Mouse (Mus musculus) forebrain, embryonic 13.5 days (tissue): ENCODE measurements at regions not wholly inside any gene's neighbourhood (a gene's known extent, or its start where the extent isn't known, plus 50 kb on each side); places are given as distances from the start of the nearest gene placed in this dataset.
"Not testable (repeated sequence)": the region's sequence is repeated elsewhere in the genome, so short reads cannot be mapped to it uniquely, and the experiment has no call there.

Source experiments
- ATAC-seq: fragments of 200-750 bp; cut with Nextera tagmentation; 2 replicates; pipeline ENCODE4 v1.8.0; 2017
- H3K27ac ChIP-seq: fragments of 300-500 bp; sonication (generic); 2 replicates; pipeline ENCODE4 v1.5.1; 2015; ENCODE audit warnings: inconsistent platforms, mild to moderate bottlenecking, moderate library complexity
- H3K27me3 ChIP-seq: fragments of 300-500 bp; sonication (generic); 2 replicates; pipeline ENCODE4 v1.6.1; 2015; ENCODE audit warnings: mild to moderate bottlenecking, inconsistent platforms
- H3K36me3 ChIP-seq: fragments of 300-500 bp; sonication (generic); 2 replicates; pipeline ENCODE4 v1.6.1; 2015; ENCODE audit warnings: mild to moderate bottlenecking, inconsistent platforms; ENCODE audit not compliant: poor library complexity, severe bottlenecking
- H3K4me1 ChIP-seq: fragments of 300-500 bp; sonication (generic); 2 replicates; pipeline ENCODE4 v1.6.1; 2015; ENCODE audit warnings: inconsistent platforms
- H3K4me2 ChIP-seq: fragments of 300-500 bp; sonication (generic); 2 replicates; pipeline ENCODE4 v1.6.1; 2015; ENCODE audit warnings: inconsistent platforms, mild to moderate bottlenecking, moderate library complexity
- H3K4me3 ChIP-seq: fragments of 300-500 bp; sonication (generic); 2 replicates; pipeline ENCODE4 v1.5.1; 2015; ENCODE audit warnings: mild to moderate bottlenecking, inconsistent platforms
- H3K9ac ChIP-seq: fragments of 300-500 bp; sonication (generic); 2 replicates; pipeline ENCODE4 v1.6.1; 2015; ENCODE audit warnings: mild to moderate bottlenecking, inconsistent platforms
- H3K9me3 ChIP-seq: fragments of 300-500 bp; sonication (generic); replicated peaks from 2 replicates; pipeline ENCODE4 v1.6.1; 2016; ENCODE audit warnings: inconsistent platforms
- WGBS: fragments of 180-500 bp; shearing (Covaris S2); methylation state at CpG from one replicate; pipeline ENCODE4 v1.1.7; 2015; 5-methylcytosine and 5-hydroxymethylcytosine counted together

GRCm38 (mm10) chr7:83450346-83450745 is 134.4 kb upstream of the Tmc3 start:
- WGBS = 51% methylated on average over 3 of the region's 3 CpGs
- Histone ChIP-seq H3K9me3 (no peaks in the 10 kb centered on the region), H3K4me3 (no peak overlapping the region), H3K27ac (no peak overlapping the region), H3K36me3 (no peaks in the 10 kb centered on the region), H3K9ac (no peak overlapping the region), H3K4me1 (peaks cover 3% of the 10 kb centered on the region; the same call in 1 of the 2 replicates), H3K4me2 (no peak overlapping the region), H3K27me3 (no peaks in the 10 kb centered on the region)
- ATAC-seq = peak; percentile 59; the same call in 1 of the 2 replicates

GRCm38 (mm10) chr7:83452309-83452708 is 132.4 kb upstream of the Tmc3 start:
- Histone ChIP-seq H3K27ac (no peak overlapping the region), H3K27me3 (no peaks in the 10 kb centered on the region), H3K4me3 (no peak overlapping the region), H3K36me3 (no peaks in the 10 kb centered on the region), H3K9me3 (no peaks in the 10 kb centered on the region), H3K9ac (no peak overlapping the region), H3K4me1 (peaks cover 3% of the 10 kb centered on the region; the same call in 1 of the 2 replicates), H3K4me2 (no peak overlapping the region)
- ATAC-seq = no peak
- WGBS = 69% methylated on average over 7 of the region's 7 CpGs

- H3K36me3 ChIP-seq = no peaks in the 10 kb centered on the region
- H3K9ac ChIP-seq = no peak overlapping the region
- H3K4me1 ChIP-seq = no peaks in the 10 kb centered on the region
- H3K4me2 ChIP-seq = no peak overlapping the region
- H3K9me3 ChIP-seq = no peaks in the 10 kb centered on the region
- H3K27ac ChIP-seq = no peak overlapping the region
- no peak for ATAC-seq
- no peaks in the 10 kb centered on the region for H3K27me3 ChIP-seq
- H3K4me3 ChIP-seq = no peak overlapping the region
- 79% methylated on average over 3 of the region's 3 CpGs for WGBS
Observed at GRCm38 (mm10) chr7:83459520-83459919, 125.2 kb upstream of the Tmc3 start.

- no peak overlapping the region for H3K4me3 ChIP-seq
- no peaks in the 10 kb centered on the region for H3K36me3 ChIP-seq
- H3K4me1 ChIP-seq = no peaks in the 10 kb centered on the region
- no peak overlapping the region for H3K27ac ChIP-seq
- no peak overlapping the region for H3K4me2 ChIP-seq
- 86% methylated on average over 8 of the region's 8 CpGs for WGBS
- ATAC-seq = no peak
- H3K9ac ChIP-seq = no peak overlapping the region
- H3K9me3 ChIP-seq = no peaks in the 10 kb centered on the region
- H3K27me3 ChIP-seq = no peaks in the 10 kb centered on the region
Observed at GRCm38 (mm10) chr7:83467006-83467405, 117.7 kb upstream of the Tmc3 start.

- WGBS = 90% methylated on average over 4 of the region's 4 CpGs
- H3K36me3 ChIP-seq, H3K4me1 ChIP-seq, H3K9ac ChIP-seq, H3K27me3 ChIP-seq, H3K27ac ChIP-seq, H3K4me2 ChIP-seq, H3K9me3 ChIP-seq, ATAC-seq, H3K4me3 ChIP-seq: not testable (repeated sequence)
Observed at GRCm38 (mm10) chr7:83469856-83470255, 114.9 kb upstream of the Tmc3 start.

- no peak overlapping the region for H3K4me2 ChIP-seq
- WGBS = 99% methylated on average over 2 of the region's 2 CpGs
- H3K9ac ChIP-seq = no peak overlapping the region
- no peak overlapping the region for H3K4me3 ChIP-seq
- no peak for ATAC-seq
- no peaks in the 10 kb centered on the region for H3K36me3 ChIP-seq
- no peaks in the 10 kb centered on the region for H3K27me3 ChIP-seq
- H3K9me3 ChIP-seq = no peaks in the 10 kb centered on the region
- H3K4me1 ChIP-seq = no peaks in the 10 kb centered on the region; the same call in 1 of the 2 replicates
- no peak overlapping the region for H3K27ac ChIP-seq
Observed at GRCm38 (mm10) chr7:83471111-83471510, 113.6 kb upstream of the Tmc3 start.

GRCm38 (mm10) chr7:83474471-83474870 is 110.3 kb upstream of the Tmc3 start:
- Histone ChIP-seq H3K4me3 (no peak overlapping the region), H3K9me3 (no peaks in the 10 kb centered on the region), H3K27me3 (no peaks in the 10 kb centered on the region), H3K4me2 (no peak overlapping the region), H3K4me1 (peaks cover 21% of the 10 kb centered on the region), H3K36me3 (no peaks in the 10 kb centered on the region), H3K27ac (no peak overlapping the region), H3K9ac (no peak overlapping the region)
- no peak for ATAC-seq
- 89% methylated on average over 2 of the region's 2 CpGs for WGBS

GRCm38 (mm10) chr7:83474986-83475385 is 109.7 kb upstream of the Tmc3 start:
- ATAC-seq = no peak
- WGBS = 91% methylated on average over 3 of the region's 3 CpGs
- Histone ChIP-seq H3K4me2 (no peak overlapping the region), H3K4me1 (peaks cover 21% of the 10 kb centered on the region), H3K36me3 (no peaks in the 10 kb centered on the region), H3K27me3 (no peaks in the 10 kb centered on the region), H3K9me3 (no peaks in the 10 kb centered on the region), H3K27ac (no peak overlapping the region), H3K9ac (no peak overlapping the region), H3K4me3 (no peak overlapping the region)

- Histone ChIP-seq H3K4me1 (peaks cover 21% of the 10 kb centered on the region), H3K27ac (no peak overlapping the region), H3K9me3 (no peaks in the 10 kb centered on the region), H3K27me3 (no peaks in the 10 kb centered on the region), H3K9ac (no peak overlapping the region), H3K4me2 (no peak overlapping the region), H3K4me3 (no peak overlapping the region), H3K36me3 (no peaks in the 10 kb centered on the region)
- 78% methylated on average over 8 of the region's 8 CpGs for WGBS
- peak; percentile 42; the same call in 1 of the 2 replicates for ATAC-seq
Observed at GRCm38 (mm10) chr7:83475438-83476160, 109.1 kb upstream of the Tmc3 start.

GRCm38 (mm10) chr7:83476161-83476495 is 108.6 kb upstream of the Tmc3 start:
- no peaks in the 10 kb centered on the region for H3K9me3 ChIP-seq
- no peaks in the 10 kb centered on the region for H3K27me3 ChIP-seq
- no peak for ATAC-seq
- H3K27ac ChIP-seq = peak overlapping the region; percentile 7; the same call in 1 of the 2 replicates
- no peak overlapping the region for H3K4me3 ChIP-seq
- no peak overlapping the region for H3K9ac ChIP-seq
- H3K4me2 ChIP-seq = no peak overlapping the region
- no peaks in the 10 kb centered on the region for H3K36me3 ChIP-seq
- peaks cover 21% of the 10 kb centered on the region for H3K4me1 ChIP-seq
- WGBS = 69% methylated on average over 3 of the region's 3 CpGs

GRCm38 (mm10) chr7:83476861-83477260 is 107.9 kb upstream of the Tmc3 start:
- H3K9me3 ChIP-seq = no peaks in the 10 kb centered on the region
- peak; percentile 22; the same call in 1 of the 2 replicates for ATAC-seq
- H3K27me3 ChIP-seq = no peaks in the 10 kb centered on the region
- peak overlapping the region; percentile 25; the same call in 1 of the 2 replicates for H3K27ac ChIP-seq
- H3K4me3 ChIP-seq = no peak overlapping the region
- H3K4me1 ChIP-seq = peaks cover 21% of the 10 kb centered on the region
- 79% methylated on average over 3 of the region's 3 CpGs for WGBS
- no peak overlapping the region for H3K9ac ChIP-seq
- H3K36me3 ChIP-seq = no peaks in the 10 kb centered on the region
- H3K4me2 ChIP-seq = no peak overlapping the region

GRCm38 (mm10) chr7:83477661-83478121 is 107.0 kb upstream of the Tmc3 start:
- Histone ChIP-seq H3K27me3 (no peaks in the 10 kb centered on the region), H3K9ac (no peak overlapping the region), H3K4me1 (peaks cover 21% of the 10 kb centered on the region), H3K36me3 (no peaks in the 10 kb centered on the region), H3K9me3 (no peaks in the 10 kb centered on the region), H3K27ac (peak overlapping the region; percentile 65), H3K4me3 (no peak overlapping the region), H3K4me2 (peak overlapping the region; percentile 22)
- 17% methylated on average over 7 of the region's 7 CpGs for WGBS
- peak; percentile 76 for ATAC-seq

- H3K27me3 ChIP-seq = no peaks in the 10 kb centered on the region
- no peak overlapping the region for H3K9ac ChIP-seq
- H3K4me1 ChIP-seq = peaks cover 16% of the 10 kb centered on the region
- no peaks in the 10 kb centered on the region for H3K9me3 ChIP-seq
- no peak overlapping the region for H3K4me2 ChIP-seq
- ATAC-seq = no peak
- H3K4me3 ChIP-seq = no peak overlapping the region
- H3K27ac ChIP-seq = no peak overlapping the region
- no peaks in the 10 kb centered on the region for H3K36me3 ChIP-seq
Observed at GRCm38 (mm10) chr7:83481655-83482054, 103.1 kb upstream of the Tmc3 start.
